Mouse (Mus musculus): ENCODE measurements around the gene Sp3.
"Not testable (repeated sequence)": the region's sequence is repeated elsewhere in the genome, so short reads cannot be mapped to it uniquely, and the experiment has no call there.

The Sp3 gene

GRCm38 (mm10) chr2:72916170-72916569, 64.1 kb downstream of the Sp3 start:
- no peak for DNase-seq (ENCODE audit: low read depth)

- DNase-seq (ENCODE audit: low read depth) = no peak
These were observed 64.9 kb downstream of the Sp3 start for GRCm38 (mm10) chr2:72915245-72915930.

GRCm38 (mm10) chr2:72913458-72913760, 66.8 kb downstream of the Sp3 start:
- no peak for DNase-seq (ENCODE audit: low read depth)

- no peak for DNase-seq (ENCODE audit: low read depth)
These were observed 67.4 kb downstream of the Sp3 start for GRCm38 (mm10) chr2:72912708-72913457.

DNA sequence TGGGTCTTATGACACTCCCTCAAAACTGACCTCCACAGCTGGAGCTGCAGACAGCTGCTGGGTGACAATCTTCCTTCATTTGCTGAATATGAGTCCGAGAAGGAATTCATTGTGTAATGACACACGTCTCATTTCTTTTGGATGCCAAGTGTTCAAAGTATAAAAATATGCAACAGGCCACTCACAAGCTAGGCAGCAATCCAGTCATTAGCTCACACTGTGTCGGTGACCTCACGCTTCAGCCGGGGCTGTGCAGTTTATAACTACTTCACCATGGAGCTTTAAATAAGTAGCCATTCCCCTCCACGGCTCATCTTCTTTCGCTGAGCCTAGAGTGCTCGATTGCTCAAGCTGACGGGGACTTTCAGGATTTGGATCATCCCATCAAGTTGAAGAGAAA, 68.7 kb downstream of the Sp3 start:
- no peak for DNase-seq (ENCODE audit: low read depth)

DNA sequence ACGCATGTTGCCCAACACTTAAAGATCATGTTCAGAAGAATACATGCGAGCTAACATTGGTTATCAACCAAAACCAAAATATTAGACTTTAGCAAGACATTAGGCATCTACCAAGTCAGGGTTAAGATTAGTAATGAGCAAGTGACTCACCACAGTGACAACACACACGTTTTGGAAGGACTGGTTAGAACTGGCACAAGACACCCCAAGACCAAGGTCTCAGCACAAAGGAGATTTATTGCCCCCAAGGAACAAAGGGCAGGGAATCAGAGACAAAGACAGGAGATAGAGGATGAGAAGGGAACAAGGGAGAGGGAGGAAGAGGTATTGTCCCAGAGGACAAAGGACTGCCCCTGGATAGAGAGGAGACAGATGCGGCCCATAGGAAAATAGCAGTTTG, 71.2 kb downstream of the Sp3 start:
- peak; percentile 17 for DNase-seq (ENCODE audit: low read depth)

GRCm38 (mm10) chr2:72908191-72908910, 71.9 kb downstream of the Sp3 start:
- peak; percentile 11 for DNase-seq (ENCODE audit: low read depth)

- DNase-seq (ENCODE audit: low read depth) = no peak
These were observed 73.5 kb downstream of the Sp3 start for GRCm38 (mm10) chr2:72906745-72907144.

GRCm38 (mm10) chr2:72902816-72903680, 77.2 kb downstream of the Sp3 start:
- not testable (repeated sequence) for DNase-seq (ENCODE audit: low read depth)

DNA sequence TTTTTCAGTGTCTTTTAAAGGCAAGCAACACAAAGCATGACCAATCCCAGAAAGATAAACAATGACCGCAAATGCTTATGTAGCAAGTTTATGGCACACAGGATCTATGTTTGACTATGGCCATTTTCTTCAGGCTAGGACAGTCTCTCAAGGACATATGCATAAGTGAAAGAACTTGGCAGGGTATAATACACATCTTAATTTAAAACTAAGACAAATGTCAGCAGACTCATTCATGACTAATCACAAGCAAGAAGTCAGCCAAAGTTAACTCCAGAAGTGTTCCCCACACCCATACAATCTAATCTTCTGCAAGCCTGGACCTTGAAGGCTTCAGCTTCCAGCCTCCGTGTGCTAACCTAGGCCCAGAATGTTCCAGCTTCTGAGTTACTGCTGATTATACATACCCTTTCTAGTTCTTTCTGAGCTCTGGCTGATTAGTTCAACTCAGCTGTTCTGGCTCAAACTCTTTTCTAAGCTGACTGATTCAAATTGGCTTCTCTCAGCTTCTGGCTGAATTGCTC, 81.4 kb downstream of the Sp3 start:
- no peak for DNase-seq (ENCODE audit: low read depth)

DNA sequence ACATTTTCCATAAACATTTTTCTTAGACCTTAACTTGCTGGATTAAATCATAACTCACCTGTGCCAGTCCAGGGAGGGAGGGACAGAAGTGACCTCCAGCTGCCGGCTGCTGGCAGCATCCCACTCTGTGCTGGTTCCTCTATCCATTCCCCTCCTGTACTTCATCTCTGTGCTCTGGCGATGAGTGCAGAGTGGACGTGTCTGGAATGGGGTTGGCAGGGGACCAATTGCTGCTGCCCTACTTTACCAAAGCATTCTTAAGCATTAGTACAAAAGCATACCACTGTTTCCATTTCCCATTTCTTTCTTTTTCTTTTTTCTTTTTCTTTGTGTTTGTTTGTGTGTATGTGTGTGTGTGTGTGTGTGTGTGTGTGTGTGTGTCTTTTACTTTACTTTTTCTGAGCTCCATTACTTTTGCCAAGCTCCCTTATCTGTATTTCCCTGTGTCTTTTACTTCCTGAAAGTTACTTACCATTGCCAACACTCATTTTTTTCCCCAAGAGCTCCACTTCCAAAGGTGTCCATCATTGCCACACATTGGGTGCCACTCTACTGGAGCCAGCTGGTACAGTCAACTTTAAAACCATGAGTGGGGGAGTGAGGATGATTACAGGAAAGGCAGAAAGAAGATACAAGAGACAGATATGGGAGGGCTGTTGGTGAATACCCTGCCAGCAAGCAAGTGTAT, 82.0 kb downstream of the Sp3 start:
- no peak for DNase-seq (ENCODE audit: low read depth)

DNA sequence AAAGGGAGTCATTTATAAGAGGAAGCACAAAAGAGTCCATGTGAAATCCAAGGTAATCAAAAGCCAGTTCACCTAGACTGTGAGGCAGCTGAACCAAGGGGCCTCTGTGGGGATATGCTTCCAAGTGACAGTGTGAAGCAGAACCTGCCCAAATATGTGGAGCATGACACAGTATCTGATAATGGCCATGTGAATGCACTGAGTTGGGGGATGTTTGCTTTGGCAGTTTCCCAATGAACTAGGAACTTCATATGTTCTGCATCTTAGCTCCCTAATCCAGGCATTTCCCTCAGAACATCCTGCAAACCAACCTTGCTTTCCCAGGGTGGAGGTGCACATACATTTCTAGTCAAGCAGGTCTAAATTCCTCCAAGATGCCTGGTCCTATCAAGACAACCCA, 90.4 kb downstream of the Sp3 start:
- DNase-seq (ENCODE audit: low read depth) = no peak
